Mouse (Mus musculus): ENCODE data around the gene Asb6. TPM values are rescaled to one million over a fixed set of nuclear protein-coding genes. Genes with fewer than 3 reads are reported as not detected.

Asb6 gene
- polyA plus RNA-seq, 1 experiment from 2014 or later, result 32.3 TPM

- Histone ChIP-seq H3K4me1 (ENCODE audit: control insufficient read depth, insufficient read depth, low read length) (peaks cover 10% of the 10 kb centered on the region), H3K9ac (ENCODE audit: low read length) (peak overlapping the region; percentile 95), H3K4me3 (ENCODE audit: low read depth, low read length) (peak overlapping the region; percentile 86), H3K9me3 (ENCODE audit: control insufficient read depth, low read length) (no peaks in the 10 kb centered on the region), H3K27me3 (ENCODE audit: control insufficient read depth, insufficient read depth, low read length) (no peaks in the 10 kb centered on the region), H3K4me2 (ENCODE audit: low read depth) (peak overlapping the region; percentile 97), H3K36me3 (ENCODE audit: control insufficient read depth, insufficient read depth, low read length) (peaks cover 3% of the 10 kb centered on the region), H3K27ac (ENCODE audit: low read depth, low read length) (no peak overlapping the region)
- ATAC-seq (ENCODE audit: insufficient read depth, low FRiP score, low TSS enrichment), result no peak
- WGBS, result 8% methylated on average over 10 of the region's 10 CpGs
- no peak for DNase-seq (ENCODE audit: low spot score)
Observed at GRCm38 (mm10) chr2:30808296-30808655, 21.9 kb downstream of the Asb6 start.

DNA sequence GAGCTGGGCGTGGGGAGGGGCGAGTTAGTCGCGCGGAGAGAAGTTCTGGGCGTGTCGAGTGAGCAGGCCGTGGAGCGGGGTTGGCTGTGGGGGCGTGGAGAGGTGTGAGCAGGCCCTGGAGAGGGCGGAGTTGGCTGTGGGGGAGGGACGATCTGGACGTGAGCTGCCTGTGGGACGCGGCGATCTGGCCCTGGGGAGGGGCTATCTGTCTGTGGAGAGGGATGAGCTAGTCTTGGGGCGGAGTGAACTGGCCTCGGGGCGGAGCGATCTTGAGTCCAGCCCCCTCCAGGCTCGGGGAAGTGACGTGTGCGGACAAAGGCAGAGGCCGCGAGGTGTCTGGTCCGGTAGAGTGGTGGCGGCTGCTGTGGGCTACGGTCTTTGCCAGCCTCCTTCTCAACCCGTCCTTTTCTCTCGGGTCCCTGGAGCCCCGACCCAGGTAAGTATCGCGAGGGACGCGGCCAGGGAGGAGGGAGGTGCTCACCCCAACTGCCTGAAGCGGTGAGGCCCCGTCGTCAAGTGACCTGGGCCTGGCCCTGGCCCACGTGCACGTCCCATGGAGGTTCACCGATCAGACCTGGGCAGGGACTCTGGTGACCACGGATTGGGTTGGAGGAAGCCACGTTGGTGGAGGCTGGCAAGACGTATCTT is 22.4 kb downstream of the Asb6 start, which contains the start of gene Ntmt1:
Gene Ntmt1, plus strand, starts transcription at position 179 of the 648 bp plus-strand sequence.
- H3K9ac ChIP-seq (ENCODE audit: low read length), result peak within 1 kb of the TSS; percentile 95
- peaks cover 2% of the 10 kb centered on the region; the same call in 1 of the 2 replicates for H3K36me3 ChIP-seq (ENCODE audit: control insufficient read depth, insufficient read depth, low read length)
- H3K9me3 ChIP-seq (ENCODE audit: control insufficient read depth, low read length), result no peaks in the 10 kb centered on the region
- no peaks in the 10 kb centered on the region for H3K27me3 ChIP-seq (ENCODE audit: control insufficient read depth, insufficient read depth, low read length)
- DNase-seq (ENCODE audit: low spot score) (peak; percentile 99), ATAC-seq (ENCODE audit: insufficient read depth, low FRiP score, low TSS enrichment) (peak; percentile 96)
- peaks cover 10% of the 10 kb centered on the region for H3K4me1 ChIP-seq (ENCODE audit: control insufficient read depth, insufficient read depth, low read length)
- H3K4me3 ChIP-seq (ENCODE audit: low read depth, low read length), result peak within 1 kb of the TSS; percentile 86
- H3K4me2 ChIP-seq (ENCODE audit: low read depth), result peak within 1 kb of the TSS; percentile 97
- under 1% methylated on average over 43 of the region's 44 CpGs for WGBS
- H3K27ac ChIP-seq (ENCODE audit: low read depth, low read length), result peak within 1 kb of the TSS; percentile 67

GRCm38 (mm10) chr2:30807147-30807647 is 22.9 kb downstream of the Asb6 start:
- Histone ChIP-seq H3K27me3 (ENCODE audit: control insufficient read depth, insufficient read depth, low read length) (peaks cover under 1% of the 10 kb centered on the region), H3K27ac (ENCODE audit: low read depth, low read length) (peak overlapping the region; percentile 58; the same call in 1 of the 2 replicates), H3K9ac (ENCODE audit: low read length) (peak overlapping the region; percentile 41; the same call in 1 of the 2 replicates), H3K4me1 (ENCODE audit: control insufficient read depth, insufficient read depth, low read length) (peaks cover 10% of the 10 kb centered on the region), H3K4me3 (ENCODE audit: low read depth, low read length) (peak overlapping the region; percentile 86), H3K9me3 (ENCODE audit: control insufficient read depth, low read length) (no peaks in the 10 kb centered on the region), H3K36me3 (ENCODE audit: control insufficient read depth, insufficient read depth, low read length) (peaks cover 2% of the 10 kb centered on the region; the same call in 1 of the 2 replicates), H3K4me2 (ENCODE audit: low read depth) (peak overlapping the region; percentile 97)
- ATAC-seq (ENCODE audit: insufficient read depth, low FRiP score, low TSS enrichment) (no peak), DNase-seq (ENCODE audit: low spot score) (no peak)
- 7% methylated on average over 28 of the region's 28 CpGs for WGBS

DNA sequence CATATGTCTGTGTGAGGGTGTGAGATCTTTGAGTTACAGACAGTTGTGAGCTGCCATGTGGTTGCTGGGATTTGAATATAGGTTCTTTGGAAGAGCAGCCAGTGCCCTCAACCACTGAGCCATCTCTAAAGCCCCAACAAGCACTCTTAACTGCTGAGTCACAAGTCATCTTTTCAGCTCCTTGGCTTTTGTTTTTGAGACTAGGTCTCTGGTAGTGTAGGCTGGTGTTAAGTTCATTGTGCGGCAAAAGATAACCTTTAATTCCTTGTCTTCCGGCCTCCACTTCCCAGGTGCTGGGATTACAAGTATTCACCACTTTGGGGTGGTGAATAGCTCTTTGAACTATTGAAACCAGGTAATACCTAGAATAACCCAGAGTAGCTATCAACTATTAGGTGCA is 24.1 kb downstream of the Asb6 start:
- Histone ChIP-seq H3K9ac (ENCODE audit: low read length) (no peak overlapping the region), H3K4me1 (ENCODE audit: control insufficient read depth, insufficient read depth, low read length) (peaks cover 16% of the 10 kb centered on the region), H3K27ac (ENCODE audit: low read depth, low read length) (no peak overlapping the region), H3K9me3 (ENCODE audit: control insufficient read depth, low read length) (no peaks in the 10 kb centered on the region), H3K36me3 (ENCODE audit: control insufficient read depth, insufficient read depth, low read length) (no peaks in the 10 kb centered on the region), H3K27me3 (ENCODE audit: control insufficient read depth, insufficient read depth, low read length) (peaks cover 13% of the 10 kb centered on the region), H3K4me3 (ENCODE audit: low read depth, low read length) (no peak overlapping the region), H3K4me2 (ENCODE audit: low read depth) (no peak overlapping the region)
- no peak for DNase-seq (ENCODE audit: low spot score)
- 95% methylated on average over 2 of the region's 2 CpGs for WGBS
- ATAC-seq (ENCODE audit: insufficient read depth, low FRiP score, low TSS enrichment), result no peak

GRCm38 (mm10) chr2:30803604-30804003 is 26.5 kb downstream of the Asb6 start, which contains the start of gene 1700001O22Rik:
1700001O22Rik (minus strand) TSS chr2:30803661.
- DNase-seq (ENCODE audit: low spot score) (no peak), ATAC-seq (ENCODE audit: insufficient read depth, low FRiP score, low TSS enrichment) (no peak)
- Histone ChIP-seq H3K9ac (ENCODE audit: low read length) (no peak within 1 kb of the TSS), H3K27me3 (ENCODE audit: control insufficient read depth, insufficient read depth, low read length) (peaks cover 23% of the 10 kb centered on the region), H3K4me3 (ENCODE audit: low read depth, low read length) (no peak within 1 kb of the TSS), H3K4me2 (ENCODE audit: low read depth) (no peak within 1 kb of the TSS), H3K27ac (ENCODE audit: low read depth, low read length) (no peak within 1 kb of the TSS), H3K36me3 (ENCODE audit: control insufficient read depth, insufficient read depth, low read length) (no peaks in the 10 kb centered on the region), H3K9me3 (ENCODE audit: control insufficient read depth, low read length) (no peaks in the 10 kb centered on the region), H3K4me1 (ENCODE audit: control insufficient read depth, insufficient read depth, low read length) (peaks cover 10% of the 10 kb centered on the region; the same call in 1 of the 2 replicates)
- WGBS, result 87% methylated on average over 3 of the region's 3 CpGs

DNA sequence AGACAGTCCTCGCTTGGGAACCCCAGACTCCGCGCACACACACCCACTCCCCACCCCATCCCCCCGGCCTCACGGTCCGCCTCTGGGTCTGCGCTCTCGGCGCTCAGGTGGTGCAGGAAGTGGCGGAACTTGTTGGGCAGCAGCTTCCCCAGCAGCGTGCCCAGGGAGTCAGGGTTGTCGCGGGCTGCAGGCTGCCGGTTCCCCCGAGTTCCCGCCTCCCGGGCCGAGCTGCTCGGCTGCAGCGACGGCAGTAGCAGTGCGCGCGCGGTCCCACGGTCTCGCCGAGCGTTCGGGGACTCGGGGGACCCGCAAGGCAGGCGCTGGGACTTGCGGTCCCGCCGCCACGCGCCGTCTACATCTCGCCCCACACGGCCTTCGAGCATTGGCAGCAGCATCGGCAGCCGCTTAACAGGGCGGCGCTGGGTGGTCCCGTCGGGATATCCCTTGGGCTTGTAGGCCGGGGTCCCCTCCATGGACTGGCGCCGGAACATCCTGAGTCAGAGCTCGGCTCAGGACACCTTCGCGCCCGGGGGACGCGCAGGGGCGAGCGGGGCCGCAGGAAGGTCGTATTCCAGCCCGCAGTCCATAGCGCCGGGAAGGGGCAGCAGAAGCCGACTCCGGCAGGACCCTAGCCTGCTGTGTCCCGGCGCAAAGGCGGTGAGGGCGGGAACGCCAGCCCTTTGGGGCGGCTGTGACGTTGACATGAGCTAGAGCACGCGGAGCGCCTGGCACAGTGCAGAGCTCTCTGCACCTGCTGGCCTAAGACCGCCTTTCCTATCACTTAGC is 28.9 kb downstream of the Asb6 start:
- peak overlapping the region; percentile 65 for H3K9ac ChIP-seq (ENCODE audit: low read length)
- DNase-seq (ENCODE audit: low spot score), result peak; percentile 66
- H3K4me2 ChIP-seq (ENCODE audit: low read depth), result peak overlapping the region; percentile 86
- peak overlapping the region; percentile 42 for H3K4me3 ChIP-seq (ENCODE audit: low read depth, low read length)
- H3K27me3 ChIP-seq (ENCODE audit: control insufficient read depth, insufficient read depth, low read length), result peaks cover 23% of the 10 kb centered on the region
- ATAC-seq (ENCODE audit: insufficient read depth, low FRiP score, low TSS enrichment), result peak; percentile 41; the same call in 1 of the 2 replicates
- no peaks in the 10 kb centered on the region for H3K9me3 ChIP-seq (ENCODE audit: control insufficient read depth, low read length)
- H3K27ac ChIP-seq (ENCODE audit: low read depth, low read length), result no peak overlapping the region
- WGBS, result under 1% methylated on average over 76 of the region's 77 CpGs
- H3K4me1 ChIP-seq (ENCODE audit: control insufficient read depth, insufficient read depth, low read length), result peaks cover 13% of the 10 kb centered on the region
- no peaks in the 10 kb centered on the region for H3K36me3 ChIP-seq (ENCODE audit: control insufficient read depth, insufficient read depth, low read length)

- no peak overlapping the region for H3K9ac ChIP-seq (ENCODE audit: low read length)
Observed at GRCm38 (mm10) chr2:30800671-30801066, 29.5 kb downstream of the Asb6 start.

DNA sequence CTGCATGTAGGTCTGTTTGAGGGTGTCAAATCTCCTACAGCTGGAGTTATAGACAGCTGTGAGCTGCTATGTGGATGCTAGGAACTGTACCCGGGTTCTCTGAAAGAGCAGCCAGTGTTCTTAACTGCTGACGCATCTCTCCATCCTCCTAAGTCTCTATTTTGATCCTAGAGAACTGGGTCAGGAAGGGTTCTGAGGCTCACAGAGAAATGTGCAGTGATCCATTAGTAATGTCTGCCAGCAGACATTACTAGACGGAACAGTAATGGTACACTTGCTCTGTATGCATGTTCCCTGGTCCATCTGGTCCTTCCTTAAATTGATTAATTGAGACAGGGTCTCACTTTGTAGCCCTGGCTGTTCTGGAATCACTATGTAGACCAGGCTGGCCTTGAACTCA is 30.7 kb downstream of the Asb6 start:
- Histone ChIP-seq H3K36me3 (ENCODE audit: control insufficient read depth, insufficient read depth, low read length) (no peaks in the 10 kb centered on the region), H3K9me3 (ENCODE audit: control insufficient read depth, low read length) (no peaks in the 10 kb centered on the region), H3K4me3 (ENCODE audit: low read depth, low read length) (no peak overlapping the region), H3K27ac (ENCODE audit: low read depth, low read length) (no peak overlapping the region), H3K4me2 (ENCODE audit: low read depth) (no peak overlapping the region), H3K9ac (ENCODE audit: low read length) (no peak overlapping the region), H3K4me1 (ENCODE audit: control insufficient read depth, insufficient read depth, low read length) (peaks cover 26% of the 10 kb centered on the region), H3K27me3 (ENCODE audit: control insufficient read depth, insufficient read depth, low read length) (peaks cover 23% of the 10 kb centered on the region)
- ATAC-seq (ENCODE audit: insufficient read depth, low FRiP score, low TSS enrichment) (no peak), DNase-seq (ENCODE audit: low spot score) (no peak)
- 81% methylated on average over 3 of the region's 3 CpGs for WGBS

More at GRCm38 (mm10) chr2:30800671-30801066, 29.5 kb downstream of the Asb6 start:
- H3K36me3 ChIP-seq (ENCODE audit: control insufficient read depth, insufficient read depth, low read length), result no peaks in the 10 kb centered on the region
- WGBS, result 35% methylated on average over 6 of the region's 7 CpGs
- ATAC-seq (ENCODE audit: insufficient read depth, low FRiP score, low TSS enrichment), result no peak
- no peak overlapping the region for H3K27ac ChIP-seq (ENCODE audit: low read depth, low read length)
- H3K4me3 ChIP-seq (ENCODE audit: low read depth, low read length), result peak overlapping the region; percentile 42
- H3K4me2 ChIP-seq (ENCODE audit: low read depth), result peak overlapping the region; percentile 86
- no peak for DNase-seq (ENCODE audit: low spot score)
- H3K27me3 ChIP-seq (ENCODE audit: control insufficient read depth, insufficient read depth, low read length), result peaks cover 23% of the 10 kb centered on the region
- H3K4me1 ChIP-seq (ENCODE audit: control insufficient read depth, insufficient read depth, low read length), result peaks cover 19% of the 10 kb centered on the region
- no peaks in the 10 kb centered on the region for H3K9me3 ChIP-seq (ENCODE audit: control insufficient read depth, low read length)
